Mouse (Mus musculus) adrenal gland, adult (tissue): ENCODE measurements around the gene Slc4a5.

ENCODE experiments used
- DNase-seq, 2 experiments: peaks; one replicate each; pipeline ENCODE4 v3.0.0; 2022 to 2023; ENCODE audit warnings: low spot score in 1 of 2; ENCODE audit not compliant: inconsistent age in 2 of 2

Slc4a5 gene

GRCm38 (mm10) chr6:83349274-83349958, 129.8 kb downstream of the Slc4a5 start:
- DNase-seq = peak; percentile 91 to 97

GRCm38 (mm10) chr6:83350172-83350571, 130.5 kb downstream of the Slc4a5 start:
- peak in 1 of 2 experiments; percentile 31 for DNase-seq

- no peak for DNase-seq
These were observed 131.3 kb downstream of the Slc4a5 start for GRCm38 (mm10) chr6:83350851-83351405.

GRCm38 (mm10) chr6:83351490-83352160, 132.0 kb downstream of the Slc4a5 start:
- no peak for DNase-seq

GRCm38 (mm10) chr6:83352666-83353410, 133.2 kb downstream of the Slc4a5 start:
- no peak for DNase-seq
